Mouse (Mus musculus): ENCODE measurements at regions not wholly inside any gene's neighbourhood (a gene's known extent, or its start where the extent isn't known, plus 50 kb on each side); places are given as distances from the start of the nearest gene placed in this dataset.

DNA sequence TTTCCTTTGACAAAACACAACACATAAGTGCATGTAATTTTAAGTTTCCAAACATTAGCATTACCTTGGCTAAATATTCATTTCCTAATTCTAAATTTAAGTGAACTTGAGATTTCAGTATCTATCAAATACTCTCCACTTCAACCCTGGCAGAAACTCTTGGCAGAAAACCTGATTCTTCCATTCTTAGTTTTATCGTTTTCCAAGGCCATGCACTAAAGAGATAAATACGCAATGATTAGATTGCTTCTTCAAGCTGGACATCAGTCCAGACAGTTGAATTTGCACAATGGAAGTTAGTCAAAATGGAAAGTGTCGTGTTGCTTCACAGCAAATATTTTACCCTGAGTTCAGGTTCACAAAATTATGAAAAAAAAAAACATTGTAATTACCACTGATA, 1223.4 kb upstream of the Flrt2 start:
- DNase-seq (ENCODE audit: low spot score in 2 of 2): no peak

DNA sequence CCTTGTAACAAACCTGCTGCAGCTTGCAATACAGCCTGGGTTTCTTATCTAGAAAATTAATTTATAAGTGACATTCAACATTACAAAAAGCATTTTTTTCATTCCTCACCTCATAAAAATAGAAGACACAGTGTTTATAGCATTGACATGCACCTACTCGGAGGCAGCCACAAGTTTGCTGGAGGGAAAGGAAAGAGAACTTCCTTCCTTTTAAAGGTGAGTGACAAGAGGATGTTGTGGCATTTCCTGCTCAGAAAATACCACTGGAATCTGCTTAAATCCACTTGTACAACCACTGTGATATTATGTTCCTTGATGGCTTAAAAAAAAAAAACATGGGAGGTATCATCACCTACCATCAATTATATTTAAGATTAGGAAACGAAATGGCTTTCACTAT, 1222.2 kb upstream of the Flrt2 start:
- DNase-seq (ENCODE audit: low spot score in 2 of 2): no peak

DNA sequence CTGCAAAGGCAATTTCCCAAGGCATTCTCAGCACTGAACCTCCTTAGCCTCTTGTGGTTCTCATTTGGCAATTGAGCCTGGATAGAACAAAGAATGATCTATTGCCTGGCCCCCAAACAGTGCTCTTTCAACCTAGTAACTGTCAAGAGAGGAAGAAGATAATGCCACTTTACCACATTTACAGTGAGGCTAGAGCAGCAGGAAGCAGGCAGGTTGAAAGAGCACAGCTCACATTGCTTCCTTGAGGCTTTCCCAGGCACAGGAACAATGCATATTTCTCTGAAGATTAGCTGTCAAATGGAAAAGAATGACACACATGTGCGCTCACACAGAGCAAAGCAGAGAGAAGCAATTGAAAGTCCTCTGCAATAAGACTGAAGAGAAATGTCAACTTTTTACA, 1221.0 kb upstream of the Flrt2 start:
- no peak for DNase-seq (ENCODE audit: low spot score in 2 of 2)

DNA sequence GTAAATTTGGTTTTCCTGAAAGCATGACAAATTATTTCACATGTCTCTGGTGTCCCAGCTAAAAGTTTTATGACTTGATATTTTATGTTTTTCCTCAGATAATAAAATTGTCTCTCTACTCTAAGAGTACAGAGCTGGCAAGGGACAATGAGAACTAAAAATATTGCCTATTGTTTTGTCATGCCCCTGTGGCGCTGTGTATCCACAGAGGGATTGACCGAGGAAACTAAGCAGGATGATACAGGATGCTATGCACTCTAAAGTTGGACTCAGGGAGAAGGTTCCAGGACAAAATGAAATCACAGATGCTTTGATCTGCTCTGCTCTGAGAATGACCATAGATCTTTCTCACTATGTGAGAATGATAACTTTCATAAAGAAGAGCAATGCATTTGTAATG, 1203.3 kb upstream of the Flrt2 start:
- DNase-seq (ENCODE audit: low spot score in 2 of 2): no peak

DNA sequence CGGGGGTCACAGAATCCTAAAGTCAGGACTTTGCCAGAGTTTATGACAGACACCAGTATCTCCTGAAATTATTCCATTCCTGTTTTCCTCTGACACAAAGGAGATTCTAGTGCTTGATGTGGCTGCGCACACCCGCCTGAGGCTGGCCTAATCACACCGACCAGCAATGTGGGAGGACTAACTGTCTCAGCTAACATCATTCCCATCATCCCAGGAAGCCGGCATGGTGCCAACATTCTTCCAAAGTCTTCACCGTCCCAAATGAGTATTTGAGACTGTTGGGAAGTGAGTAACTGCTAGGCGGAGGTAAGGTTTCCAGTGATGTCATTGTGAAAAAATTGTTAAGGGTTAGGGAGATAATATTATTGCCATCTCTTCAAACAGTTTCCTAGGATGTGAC, 1183.9 kb upstream of the Flrt2 start:
- no peak for DNase-seq (ENCODE audit: low spot score in 2 of 2)

DNA sequence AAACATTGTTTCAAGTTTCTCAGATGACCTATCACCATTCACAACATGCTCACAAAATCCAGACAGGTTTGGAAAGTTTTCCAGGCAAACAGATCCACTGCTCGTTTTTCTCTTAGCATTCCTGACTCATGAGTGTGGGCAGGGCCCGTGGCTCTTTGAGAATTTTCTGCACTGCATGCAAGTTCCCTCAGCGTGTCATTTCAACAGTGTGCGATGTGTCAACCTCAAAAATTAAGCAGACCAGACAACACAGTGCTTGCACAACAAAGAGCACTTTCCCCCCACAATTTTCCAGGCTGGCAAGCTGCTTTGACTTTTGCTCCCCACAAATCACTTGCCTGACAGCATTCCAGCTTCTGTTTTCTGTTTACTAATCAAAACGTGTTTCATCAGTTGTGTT, 1182.2 kb upstream of the Flrt2 start:
- DNase-seq (ENCODE audit: low spot score in 2 of 2): peak; percentile 6 to 13

DNA sequence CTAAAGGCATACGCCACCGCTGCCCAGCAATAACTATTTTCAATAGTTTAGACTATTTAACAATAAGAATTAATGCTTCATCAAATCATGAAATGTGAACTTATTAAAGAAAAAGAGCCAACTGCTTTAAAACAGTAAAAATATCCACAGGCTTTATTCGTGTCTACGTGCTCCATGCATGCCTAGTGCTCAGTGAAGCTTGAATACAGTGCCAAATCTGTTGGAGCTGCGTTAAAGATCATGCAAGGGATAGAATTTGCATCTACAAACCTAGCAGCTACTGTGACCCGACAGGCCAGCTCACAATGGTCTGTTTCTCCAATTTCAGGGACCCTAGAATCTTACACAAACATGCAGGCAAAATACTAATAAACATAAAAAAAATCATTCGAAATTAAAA, 1147.3 kb upstream of the Flrt2 start:
- DNase-seq (ENCODE audit: low spot score in 2 of 2): no peak

DNA sequence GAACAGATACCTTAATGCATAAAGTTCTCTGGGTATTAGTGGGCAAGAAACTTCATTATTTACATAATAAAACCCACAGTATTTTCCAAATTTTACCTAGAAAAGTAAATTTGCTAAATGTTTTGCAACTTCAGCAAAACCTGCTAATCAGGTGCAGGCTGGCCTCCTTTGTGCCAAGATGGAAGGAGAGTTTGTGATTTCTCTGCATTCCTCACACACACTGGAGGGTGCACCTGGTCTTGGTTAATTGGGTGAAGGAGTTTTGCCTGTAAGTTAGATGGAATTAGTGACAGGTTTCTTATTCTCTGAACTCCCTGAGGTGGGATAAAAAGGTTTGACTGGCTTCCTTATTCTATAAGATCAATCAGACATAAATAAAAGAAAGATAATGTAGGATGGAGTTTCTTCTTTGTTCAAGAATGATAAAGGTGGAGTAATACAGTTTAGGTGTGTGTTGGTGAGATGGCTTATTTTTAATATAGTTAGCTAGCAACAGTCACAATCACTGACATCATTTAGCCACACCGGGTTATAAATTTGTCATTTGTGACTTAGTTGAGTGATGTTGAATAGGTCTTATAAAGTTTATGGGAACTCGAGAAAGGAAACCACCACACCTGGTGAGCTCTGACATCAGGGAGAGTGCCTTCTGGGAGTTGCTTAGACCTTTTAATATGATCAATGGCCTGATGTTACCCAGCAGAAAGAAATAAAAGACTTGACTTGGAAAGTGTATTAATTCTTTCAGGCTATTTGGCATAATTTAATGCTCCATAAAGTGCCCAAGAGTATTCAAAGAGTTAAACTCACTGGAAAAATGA, 1131.4 kb upstream of the Flrt2 start:
- no peak for DNase-seq (ENCODE audit: low spot score in 2 of 2)

DNA sequence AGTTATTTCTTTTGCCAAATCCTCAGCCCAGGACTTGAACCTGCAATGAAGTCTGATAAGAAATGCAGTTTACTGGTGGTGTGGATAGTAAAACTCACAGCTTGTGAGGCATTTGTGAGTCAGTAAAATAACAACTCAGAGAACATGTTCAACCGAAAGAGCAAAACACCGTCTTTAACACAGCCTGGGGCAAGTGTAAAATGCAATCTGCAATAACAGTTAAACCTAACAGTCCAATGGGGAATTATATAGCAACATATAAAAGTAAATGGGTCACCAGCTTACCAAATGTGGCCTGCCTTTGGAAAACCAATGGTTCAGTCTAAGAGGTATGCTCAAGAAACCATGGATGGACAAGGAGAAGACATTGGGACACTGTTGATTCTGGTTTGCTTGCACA, 1117.0 kb upstream of the Flrt2 start:
- DNase-seq (ENCODE audit: low spot score in 2 of 2): no peak

DNA sequence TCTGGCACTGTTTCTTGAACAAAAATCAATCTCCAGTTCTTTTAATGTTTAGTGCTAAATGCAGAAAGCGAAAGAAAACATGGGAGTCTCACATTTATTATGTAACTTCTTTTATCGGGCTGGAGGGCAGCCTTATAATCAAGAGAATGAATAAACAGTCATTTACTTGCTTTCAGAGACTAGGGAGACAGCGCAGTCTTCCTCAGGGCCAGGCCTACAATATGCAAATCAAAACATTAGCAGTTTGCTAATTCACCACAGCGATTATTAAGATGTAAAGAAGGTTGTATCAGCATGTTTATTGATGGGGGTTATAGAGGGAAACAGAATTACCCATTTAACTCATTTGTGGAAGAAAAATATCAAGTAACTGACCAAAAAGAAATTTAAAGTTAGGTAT, 1111.7 kb upstream of the Flrt2 start:
- DNase-seq (ENCODE audit: low spot score in 2 of 2): no peak

DNA sequence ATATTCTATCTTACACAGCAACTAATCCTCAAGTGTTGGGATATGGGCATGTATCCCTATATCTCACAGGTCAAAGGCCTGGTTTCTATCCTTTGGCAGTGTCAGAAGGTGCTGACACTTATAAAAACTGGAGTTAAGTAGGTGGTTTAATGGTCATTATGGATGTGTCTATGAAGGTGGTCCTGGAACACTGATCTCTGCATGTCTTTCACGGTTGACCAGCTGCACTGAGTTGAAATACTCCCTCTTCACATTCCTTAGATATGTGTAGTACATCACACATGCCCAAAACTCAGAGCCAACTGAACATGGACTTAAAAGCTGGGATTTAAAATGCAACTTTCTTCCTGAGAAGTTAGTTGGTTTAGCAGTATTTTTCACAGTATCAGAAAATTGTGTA, 1107.7 kb upstream of the Flrt2 start:
- no peak for DNase-seq (ENCODE audit: low spot score in 2 of 2)

DNA sequence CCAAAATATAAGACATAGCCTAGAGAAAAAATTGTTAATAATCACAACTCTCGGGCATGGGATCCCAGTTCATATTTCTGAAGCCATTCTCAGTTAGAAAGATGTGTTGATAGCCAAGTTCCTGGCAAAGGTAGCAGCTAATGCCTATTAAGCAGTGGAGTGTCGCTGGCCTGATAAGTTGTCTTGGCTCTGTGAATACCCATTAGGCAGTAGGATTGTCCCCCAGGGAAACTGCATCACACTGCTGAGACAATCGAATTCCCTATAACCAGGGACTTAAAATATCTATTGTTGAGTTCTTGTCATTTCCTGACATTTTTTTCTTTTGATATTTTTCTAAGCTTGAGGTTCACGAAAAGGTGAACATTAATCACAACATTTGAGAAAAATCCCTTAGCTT, 1105.0 kb upstream of the Flrt2 start:
- no peak for DNase-seq (ENCODE audit: low spot score in 2 of 2)

DNA sequence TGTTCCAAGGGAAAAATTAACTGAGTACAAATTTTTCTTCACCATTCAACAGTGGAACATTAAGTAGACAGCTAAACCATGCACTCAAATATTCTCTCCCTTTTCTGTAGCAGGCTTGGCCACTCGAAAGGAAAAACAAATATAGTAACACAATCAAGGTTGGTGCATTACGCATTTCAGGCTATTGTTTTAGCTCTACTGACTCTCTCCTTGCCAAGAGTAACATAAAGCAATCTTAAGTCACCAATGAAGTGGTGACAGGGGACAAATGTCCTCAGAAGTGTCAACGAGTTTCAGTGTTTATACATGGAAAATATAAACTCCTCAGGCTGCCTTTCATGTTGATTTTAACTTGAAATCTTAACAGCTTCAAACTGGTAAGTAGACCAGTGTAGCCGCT, 1103.4 kb upstream of the Flrt2 start:
- DNase-seq (ENCODE audit: low spot score in 2 of 2): no peak

DNA sequence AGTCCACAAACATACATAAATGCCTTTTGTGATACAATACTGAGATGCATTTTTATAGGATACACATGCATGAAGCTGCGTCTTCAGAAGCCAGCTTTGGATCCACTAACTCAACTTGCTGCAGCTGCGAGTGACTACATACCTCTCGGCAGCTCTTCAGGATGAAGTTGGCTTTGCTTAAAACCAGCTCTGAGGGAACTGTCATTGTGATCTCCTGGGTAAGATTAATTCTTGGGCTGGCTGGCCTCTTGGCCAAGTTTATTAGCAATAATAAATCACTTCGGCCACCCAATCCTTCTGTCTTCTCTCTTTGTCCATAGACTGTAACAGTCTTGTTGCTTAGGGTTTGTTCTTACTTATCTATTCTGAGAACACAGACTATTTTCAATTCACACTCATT, 1103.0 kb upstream of the Flrt2 start:
- no peak for DNase-seq (ENCODE audit: low spot score in 2 of 2)

DNA sequence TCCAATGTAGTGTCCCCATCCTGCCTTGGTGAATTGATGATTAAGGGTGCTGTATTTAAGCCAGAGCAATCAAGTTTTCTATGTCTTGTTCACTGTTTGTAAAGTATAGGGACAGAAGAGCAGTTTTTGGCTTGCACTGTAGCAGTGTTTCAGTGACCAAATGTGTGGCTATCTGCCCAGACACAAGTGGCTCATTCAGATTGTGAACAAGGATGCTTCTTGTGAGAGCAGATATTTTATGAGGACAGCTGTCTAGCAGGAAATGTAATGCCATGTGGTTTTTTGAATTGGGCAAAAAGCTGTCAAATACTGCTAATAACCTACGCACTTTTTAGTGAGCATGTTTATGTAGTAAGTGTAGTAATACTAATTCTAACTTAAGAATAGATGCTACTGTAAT, 1086.5 kb upstream of the Flrt2 start:
- DNase-seq (ENCODE audit: low spot score in 2 of 2): peak in 1 of 2 experiments; percentile 2

DNA sequence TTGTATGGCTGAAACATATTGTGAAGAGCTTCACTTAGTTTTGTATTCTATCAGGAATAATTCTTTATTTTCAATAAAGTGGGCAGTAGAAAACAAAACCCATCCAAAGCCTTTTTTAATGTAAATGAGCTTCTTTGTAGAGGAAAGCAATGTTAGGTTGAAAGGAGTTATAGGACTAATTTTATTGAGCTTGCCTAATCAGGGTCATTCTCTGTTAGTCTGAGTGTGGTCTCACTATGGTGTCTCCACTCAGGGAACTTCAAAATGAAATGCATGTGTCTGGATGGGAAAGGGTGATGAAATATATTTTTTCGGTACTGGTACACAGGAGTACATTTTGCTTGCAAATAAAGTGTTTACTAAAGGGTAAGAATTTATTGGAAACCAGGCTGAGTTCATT, 1055.5 kb upstream of the Flrt2 start:
- DNase-seq (ENCODE audit: low spot score in 2 of 2): no peak

DNA sequence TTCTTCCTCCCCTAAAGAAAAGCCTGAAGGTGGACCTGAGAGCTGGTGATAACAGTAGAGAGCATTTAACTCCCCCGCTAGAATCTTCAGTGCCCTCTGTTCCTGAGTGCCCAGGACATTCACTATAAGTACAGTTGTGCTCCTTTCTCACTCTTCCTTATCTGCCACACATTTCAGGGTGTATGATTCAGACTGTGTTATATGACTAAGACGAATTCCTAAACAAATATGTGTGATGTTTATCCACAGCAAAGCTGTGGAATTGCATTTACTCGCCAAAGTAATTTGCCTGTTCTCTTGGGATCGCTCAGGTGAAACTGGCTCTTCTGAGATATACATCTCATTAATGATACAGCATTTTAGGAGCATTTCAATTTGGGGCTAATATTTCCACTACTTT, 1051.9 kb upstream of the Flrt2 start:
- DNase-seq (ENCODE audit: low spot score in 2 of 2): no peak

DNA sequence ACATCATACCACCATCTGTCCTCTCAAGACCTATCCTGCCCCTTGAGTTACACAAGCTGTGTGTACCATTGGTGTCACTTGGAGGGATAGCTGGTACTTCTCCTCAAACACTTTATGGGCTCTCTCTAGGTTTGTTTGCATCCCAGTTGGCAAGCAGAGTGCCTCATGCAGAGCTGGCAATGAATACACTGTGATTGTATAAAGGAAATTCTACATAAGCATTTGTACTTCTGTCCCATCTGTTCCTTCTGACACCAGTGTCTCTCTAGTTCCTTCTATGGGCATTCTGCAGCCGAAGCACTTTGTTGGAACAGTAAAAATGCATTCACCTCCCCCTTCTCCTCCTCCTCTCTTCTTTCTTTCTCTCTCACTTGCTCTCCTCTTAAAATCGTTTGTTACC, 1046.7 kb upstream of the Flrt2 start:
- peak; percentile 5 to 42 for DNase-seq (ENCODE audit: low spot score in 2 of 2)

DNA sequence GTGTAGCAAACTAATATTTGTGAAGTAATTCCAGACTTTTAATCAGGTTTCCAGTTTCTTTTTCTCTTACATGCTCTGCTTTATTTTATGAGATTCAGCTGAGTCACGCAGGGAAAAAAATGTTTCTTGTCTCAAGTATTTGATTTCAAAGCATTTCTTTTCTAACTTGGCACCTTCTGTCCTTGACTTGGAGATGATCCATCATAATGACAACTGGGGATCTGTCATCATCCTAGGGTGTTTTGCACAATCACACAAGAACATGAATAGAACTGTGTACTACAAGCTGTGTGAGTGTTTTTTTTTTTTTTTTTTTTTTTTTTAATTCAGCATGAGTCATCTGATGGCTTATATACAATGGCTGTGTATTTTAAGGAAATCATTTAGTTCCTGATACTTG, 1022.0 kb upstream of the Flrt2 start:
- peak in 1 of 2 experiments; percentile 22 for DNase-seq (ENCODE audit: low spot score in 2 of 2)

DNA sequence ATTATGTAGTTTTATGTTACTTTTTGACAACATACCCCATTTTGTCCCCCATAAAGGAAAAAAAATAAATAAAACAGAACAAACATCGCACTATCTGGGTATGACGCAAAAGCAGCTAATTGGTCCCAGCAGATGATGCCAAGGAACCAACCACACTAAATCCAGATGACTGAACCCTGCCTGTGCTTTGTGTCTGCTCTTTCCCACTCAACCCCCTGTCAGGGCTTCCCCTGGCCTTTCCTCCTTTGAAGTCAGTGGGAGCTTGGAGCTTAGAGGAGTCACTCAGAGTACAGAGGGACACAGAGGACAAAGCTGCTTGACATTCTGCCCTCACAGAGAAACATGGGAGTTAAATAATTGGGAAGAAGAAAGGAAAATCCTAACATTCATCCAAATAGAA, 1017.1 kb upstream of the Flrt2 start:
- DNase-seq (ENCODE audit: low spot score in 2 of 2): no peak

DNA sequence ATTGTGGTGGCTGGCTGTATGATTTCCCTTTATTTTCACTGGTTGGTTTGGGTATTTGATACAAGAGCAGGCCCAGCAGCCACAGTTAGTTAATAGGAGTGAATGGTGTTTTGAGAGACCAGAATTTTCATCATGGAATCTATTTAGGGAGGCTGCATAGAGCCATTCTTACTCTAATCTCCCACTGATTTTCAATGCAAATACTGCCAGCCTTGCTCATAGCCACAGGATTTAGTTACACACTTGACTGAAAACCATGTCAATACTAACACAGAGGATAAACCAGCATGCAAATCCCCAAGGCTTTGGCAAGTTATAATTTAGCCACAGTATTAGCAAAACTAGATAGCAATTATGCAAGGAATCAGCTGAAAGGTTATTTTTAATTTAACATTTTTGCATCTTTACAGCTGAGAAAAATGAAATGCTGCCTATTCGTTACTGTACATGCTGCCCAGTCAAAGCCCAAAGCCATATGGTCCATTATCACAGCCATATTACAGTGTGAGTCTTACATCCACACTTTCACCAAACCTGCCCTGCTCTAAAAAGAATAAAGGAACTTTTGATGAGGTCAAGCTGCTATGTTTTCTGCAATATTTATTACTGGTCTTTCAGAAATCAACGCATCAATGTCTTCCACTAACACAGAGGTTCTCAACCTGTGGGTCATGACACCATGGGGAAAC, 1000.5 kb upstream of the Flrt2 start:
- DNase-seq (ENCODE audit: low spot score in 2 of 2): no peak

DNA sequence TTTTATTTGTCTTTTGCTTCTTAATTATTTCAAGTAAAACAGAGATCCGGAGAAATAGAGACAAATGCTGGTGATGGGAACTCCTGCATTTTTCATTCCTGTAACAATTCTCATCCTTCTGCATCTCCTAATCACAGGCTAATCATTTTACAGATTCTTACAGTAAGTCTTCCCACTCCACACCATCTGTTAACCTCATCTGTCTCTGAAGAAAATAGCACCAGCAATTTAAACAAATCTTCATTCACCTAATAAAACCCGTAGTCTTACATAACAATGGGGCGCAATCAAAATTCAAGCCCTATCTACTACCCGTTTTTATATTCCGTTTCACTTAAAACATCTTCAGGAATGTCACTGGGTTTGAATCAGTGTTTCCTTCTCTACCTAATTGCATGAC, 960.6 kb upstream of the Flrt2 start:
- no peak for DNase-seq (ENCODE audit: low spot score in 2 of 2)

DNA sequence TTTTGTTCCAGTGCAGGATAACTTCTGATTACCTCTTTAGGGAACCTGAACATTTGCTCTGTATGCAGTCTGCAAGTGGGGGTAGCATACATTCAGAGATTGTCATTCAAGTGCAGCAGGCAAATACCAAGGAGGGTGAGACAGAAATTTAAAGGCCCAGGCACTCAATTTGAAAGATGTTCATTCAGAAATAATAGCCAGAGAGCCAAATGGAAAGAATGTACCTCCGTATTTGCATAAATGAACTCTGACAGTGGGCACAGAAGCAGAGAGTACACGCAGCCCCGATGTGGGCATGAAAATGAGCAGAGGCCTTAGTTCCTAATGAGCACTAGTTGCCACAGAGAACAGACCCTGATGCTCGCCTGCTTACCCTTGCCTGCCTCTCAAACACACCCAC, 958.8 kb upstream of the Flrt2 start:
- no peak for DNase-seq (ENCODE audit: low spot score in 2 of 2)

DNA sequence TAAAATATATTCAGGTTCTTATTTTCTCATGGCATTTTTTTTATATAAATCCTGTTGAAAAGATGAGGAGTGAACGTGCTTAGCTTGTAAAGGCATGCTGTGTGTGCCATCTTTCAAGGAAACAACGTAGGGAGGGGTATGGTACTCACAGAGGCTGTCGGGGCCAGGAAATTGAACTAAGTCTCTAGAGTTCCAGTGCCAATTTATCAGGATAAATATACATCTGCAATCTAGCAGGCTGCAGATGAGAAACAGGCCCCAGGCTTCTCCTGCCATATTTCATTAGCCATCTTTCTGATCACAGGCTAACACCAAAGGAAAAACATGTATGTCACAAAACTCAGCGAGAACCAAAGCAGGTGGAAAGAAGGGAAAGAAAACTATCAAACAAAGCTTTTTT, 954.8 kb upstream of the Flrt2 start:
- no peak for DNase-seq (ENCODE audit: low spot score in 2 of 2)
